Mouse (Mus musculus): ENCODE measurements at regions not wholly inside any gene's neighbourhood (a gene's known extent, or its start where the extent isn't known, plus 50 kb on each side); places are given as distances from the start of the nearest gene placed in this dataset.

DNA sequence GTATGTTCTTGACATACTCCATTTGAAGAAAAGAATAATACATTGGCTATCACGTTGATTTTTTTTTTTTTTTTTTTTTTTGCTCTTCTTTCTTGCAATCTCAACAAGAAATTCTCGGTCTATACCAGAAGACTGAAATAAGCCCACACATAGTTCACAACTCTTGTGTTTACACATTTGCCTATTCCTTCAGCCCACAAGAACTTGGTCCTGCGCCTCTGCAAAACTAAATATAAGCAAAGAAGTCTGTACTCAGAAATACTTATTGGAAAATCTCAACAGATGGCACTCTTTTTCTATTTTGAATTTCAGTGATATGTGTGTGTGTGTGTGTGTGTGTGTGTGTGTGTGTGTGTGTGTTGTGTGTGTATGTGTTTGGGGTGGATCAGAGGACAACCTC lies 376.4 kb downstream of the Lmo7 start:
- TF ChIP-seq CTCF (IDR thresholded peaks at IDR 0.05; ENCODE audit: low read depth) (no peak), EP300 (optimal IDR thresholded peaks at IDR 0.05) (no peak)

Data from stomach, postnatal 0 days (tissue).